Mouse (Mus musculus) spleen, adult 2 months (tissue): ENCODE results near the gene Ak8.

ENCODE experiments used
- CTCF ChIP-seq: fragments of 200-500 bp; IDR thresholded peaks from 2 replicates; pipeline ENCODE4 v1.5.1; 2011; ENCODE audit warnings: mild to moderate bottlenecking, inconsistent platforms; ENCODE audit not compliant: insufficient read depth, insufficient read length, insufficient replicate concordance; ENCODE audit errors: extremely low read depth
- POLR2A ChIP-seq: fragments of 200-500 bp; IDR thresholded peaks from 2 replicates; pipeline ENCODE4 v1.6.1; 2011; ENCODE audit warnings: low read depth, low read length, inconsistent platforms

GRCm38 (mm10) chr2:28699361-28700335 lies at the start of gene Ak8, which contains the start of gene Spaca9:
- TF ChIP-seq CTCF (no peak), POLR2A (no peak)
